Mouse (Mus musculus) MEL (cell line): ENCODE measurements at regions not wholly inside any gene's neighbourhood (a gene's known extent, or its start where the extent isn't known, plus 50 kb on each side); places are given as distances from the start of the nearest gene placed in this dataset.

Source experiments
- DNase-seq: peaks from one replicate; pipeline ENCODE4 v3.0.0; 2011; ENCODE audit warnings: low read depth, low spot score
- H3K27ac ChIP-seq: 2 replicates; pipeline ENCODE4 v1.5.1; 2012; ENCODE audit warnings: low read depth, mild to moderate bottlenecking, control low read depth, low read length, moderate library complexity; ENCODE audit not compliant: control insufficient read depth
- H3K27me3 ChIP-seq, 2 experiments: fragments of 150-350 bp in 1 of 2; sonication (generic) in 1 of 2; 2 replicates each; pipeline ENCODE4 v1.6.1; 2012; ENCODE audit warnings: low read length in 2 of 2, mild to moderate bottlenecking in 2 of 2, improper control_type of control experiment in 1 of 2, moderate library complexity in 1 of 2; ENCODE audit not compliant: insufficient read depth in 2 of 2, control insufficient read depth in 1 of 2
- H3K36me3 ChIP-seq, 2 experiments: 2 replicates each; pipeline ENCODE4 v1.6.1; 2012 to 2014; ENCODE audit warnings: low read length in 2 of 2, improper control_type of control experiment in 1 of 2, inconsistent platforms in 1 of 2, mild to moderate bottlenecking in 1 of 2; ENCODE audit not compliant: insufficient read depth in 2 of 2, control insufficient read depth in 1 of 2
- H3K4me1 ChIP-seq, 2 experiments: fragments of 150-350 bp in 1 of 2; sonication (generic) in 1 of 2; 2 replicates each; pipeline ENCODE4 v1.6.1; 2012; ENCODE audit warnings: low read length in 2 of 2, improper control_type of control experiment in 1 of 2, mild to moderate bottlenecking in 1 of 2; ENCODE audit not compliant: insufficient read depth in 2 of 2, control insufficient read depth in 1 of 2
- H3K4me3 ChIP-seq, 2 experiments: fragments of 150-350 bp in 1 of 2; sonication (generic) in 1 of 2; 2 replicates each; pipeline ENCODE4 v1.5.1; 2012; ENCODE audit warnings: low read depth in 2 of 2, low read length in 2 of 2, mild to moderate bottlenecking in 2 of 2, moderate library complexity in 2 of 2, control low read depth in 1 of 2, improper control_type of control experiment in 1 of 2; ENCODE audit not compliant: control insufficient read depth in 1 of 2, insufficient read depth in 1 of 2
- H3K79me2 ChIP-seq: 2 replicates; pipeline ENCODE4 v1.6.1; 2012; ENCODE audit warnings: mild to moderate bottlenecking, low read length, moderate library complexity; ENCODE audit not compliant: control insufficient read depth, poor library complexity, insufficient read depth
- H3K9ac ChIP-seq: 2 replicates; pipeline ENCODE4 v1.6.1; 2012; ENCODE audit warnings: low read depth, mild to moderate bottlenecking, control low read depth, low read length, moderate library complexity; ENCODE audit not compliant: control insufficient read depth, poor library complexity, severe bottlenecking
- H3K9me3 ChIP-seq: fragments of 150-350 bp; sonication (generic); replicated peaks from 2 replicates; pipeline ENCODE4 v1.6.1; 2012; ENCODE audit warnings: mild to moderate bottlenecking, low read length, improper control_type of control experiment, moderate library complexity; ENCODE audit not compliant: insufficient read depth
- BHLHE40 ChIP-seq: IDR thresholded peaks from 2 replicates; pipeline ENCODE4 v1.6.1; 2012; ENCODE audit warnings: low read depth, mild to moderate bottlenecking, inconsistent platforms, low read length, improper control_type of control experiment, borderline replicate concordance
- CHD1 ChIP-seq: IDR thresholded peaks from 2 replicates; pipeline ENCODE4 v1.6.1; 2012; ENCODE audit warnings: low read depth, mild to moderate bottlenecking, inconsistent platforms, low read length, improper control_type of control experiment
- CHD2 ChIP-seq: IDR thresholded peaks from 2 replicates; pipeline ENCODE4 v1.6.1; 2011; ENCODE audit warnings: low read length, improper control_type of control experiment
- ELF1 ChIP-seq: IDR thresholded peaks from 2 replicates; pipeline ENCODE4 v1.6.1; 2014; ENCODE audit warnings: low read depth, mild to moderate bottlenecking, inconsistent platforms, low read length, improper control_type of control experiment, moderate library complexity
- EP300 ChIP-seq, 2 experiments: IDR thresholded peaks; 2 replicates each; pipeline ENCODE4 v1.6.1; 2011; ENCODE audit warnings: improper control_type of control experiment in 2 of 2, low read length in 2 of 2, low read depth in 1 of 2, mild to moderate bottlenecking in 1 of 2
- ETS1 ChIP-seq: IDR thresholded peaks from 2 replicates; pipeline ENCODE4 v1.6.1; 2012; ENCODE audit warnings: low read depth, mild to moderate bottlenecking, inconsistent platforms, low read length, improper control_type of control experiment, moderate library complexity
- GABPA ChIP-seq: IDR thresholded peaks from 2 replicates; pipeline ENCODE4 v1.6.1; 2012; ENCODE audit warnings: low read depth, mild to moderate bottlenecking, inconsistent platforms, low read length, improper control_type of control experiment, moderate library complexity
- GATA1 ChIP-seq: IDR thresholded peaks from 2 replicates; pipeline ENCODE4 v1.6.1; 2011; ENCODE audit warnings: low read depth, low read length, improper control_type of control experiment
- HCFC1 ChIP-seq: IDR thresholded peaks from 2 replicates; pipeline ENCODE4 v1.6.1; 2012; ENCODE audit warnings: low read depth, mild to moderate bottlenecking, inconsistent platforms, low read length, improper control_type of control experiment, moderate library complexity
- MAX ChIP-seq: IDR thresholded peaks from 2 replicates; pipeline ENCODE4 v1.6.1; 2011; ENCODE audit warnings: low read length, improper control_type of control experiment
- MAZ ChIP-seq: IDR thresholded peaks from 2 replicates; pipeline ENCODE4 v1.6.1; 2012; ENCODE audit warnings: low read depth, mild to moderate bottlenecking, inconsistent platforms, low read length, improper control_type of control experiment
- MXI1 ChIP-seq: IDR thresholded peaks from 2 replicates; pipeline ENCODE4 v1.6.1; 2011; ENCODE audit warnings: mild to moderate bottlenecking, low read depth, low read length, improper control_type of control experiment
- NELFE ChIP-seq: IDR thresholded peaks from 2 replicates; pipeline ENCODE4 v1.6.1; 2011; ENCODE audit warnings: low read depth, low read length, improper control_type of control experiment
- NRF1 ChIP-seq: IDR thresholded peaks from 2 replicates; pipeline ENCODE4 v1.6.1; 2014; ENCODE audit warnings: low read depth, mild to moderate bottlenecking, inconsistent platforms, low read length, improper control_type of control experiment, moderate library complexity; ENCODE audit not compliant: poor library complexity, insufficient read depth, severe bottlenecking
- POLR2A ChIP-seq, 2 experiments: IDR thresholded peaks; 2 replicates each; pipeline ENCODE4 v1.6.1; 2011 to 2012; ENCODE audit warnings: low read length in 2 of 2, mild to moderate bottlenecking in 2 of 2, control low read depth in 1 of 2, improper control_type of control experiment in 1 of 2, low read depth in 1 of 2, moderate library complexity in 1 of 2; ENCODE audit not compliant: control insufficient read depth in 1 of 2, insufficient read depth in 1 of 2, poor library complexity in 1 of 2
- POLR2AphosphoS2 ChIP-seq: IDR thresholded peaks from 2 replicates; pipeline ENCODE4 v1.6.1; 2011; ENCODE audit warnings: low read length, improper control_type of control experiment
- POLR2AphosphoS5 ChIP-seq: IDR thresholded peaks from 2 replicates; pipeline ENCODE4 v1.6.1; 2012; ENCODE audit warnings: low read depth, borderline replicate concordance, mild to moderate bottlenecking, inconsistent platforms, low read length, moderate library complexity, mixed read lengths
- RAD21 ChIP-seq: IDR thresholded peaks from 2 replicates; pipeline ENCODE4 v1.6.1; 2011; ENCODE audit warnings: mild to moderate bottlenecking, low read depth, low read length, improper control_type of control experiment
- TAL1 ChIP-seq: IDR thresholded peaks from 2 replicates; pipeline ENCODE4 v1.6.1; 2012; ENCODE audit warnings: mild to moderate bottlenecking, inconsistent platforms, low read length, moderate library complexity, mixed read lengths
- USF1 ChIP-seq: IDR thresholded peaks from 2 replicates; pipeline ENCODE4 v1.6.1; 2014; ENCODE audit warnings: low read depth, mild to moderate bottlenecking, inconsistent platforms, low read length, improper control_type of control experiment, moderate library complexity
- USF2 ChIP-seq, 2 experiments: IDR thresholded peaks; 2 replicates each; pipeline ENCODE4 v1.6.1; 2011 to 2012; ENCODE audit warnings: improper control_type of control experiment in 2 of 2, low read length in 2 of 2, borderline replicate concordance in 1 of 2, inconsistent platforms in 1 of 2, low read depth in 1 of 2, mild to moderate bottlenecking in 1 of 2; ENCODE audit not compliant: insufficient read depth in 1 of 2
- ZC3H11A ChIP-seq: IDR thresholded peaks from 2 replicates; pipeline ENCODE4 v1.6.1; 2012; ENCODE audit warnings: low read depth, mild to moderate bottlenecking, inconsistent platforms, low read length, improper control_type of control experiment
- ZKSCAN1 ChIP-seq: IDR thresholded peaks from 2 replicates; pipeline ENCODE4 v1.6.1; 2012; ENCODE audit warnings: low read depth, mild to moderate bottlenecking, inconsistent platforms, low read length, improper control_type of control experiment, moderate library complexity
- ZMIZ1 ChIP-seq: IDR thresholded peaks from 2 replicates; pipeline ENCODE4 v1.6.1; 2012; ENCODE audit warnings: low read depth, mild to moderate bottlenecking, inconsistent platforms, low read length, improper control_type of control experiment, moderate library complexity

DNA sequence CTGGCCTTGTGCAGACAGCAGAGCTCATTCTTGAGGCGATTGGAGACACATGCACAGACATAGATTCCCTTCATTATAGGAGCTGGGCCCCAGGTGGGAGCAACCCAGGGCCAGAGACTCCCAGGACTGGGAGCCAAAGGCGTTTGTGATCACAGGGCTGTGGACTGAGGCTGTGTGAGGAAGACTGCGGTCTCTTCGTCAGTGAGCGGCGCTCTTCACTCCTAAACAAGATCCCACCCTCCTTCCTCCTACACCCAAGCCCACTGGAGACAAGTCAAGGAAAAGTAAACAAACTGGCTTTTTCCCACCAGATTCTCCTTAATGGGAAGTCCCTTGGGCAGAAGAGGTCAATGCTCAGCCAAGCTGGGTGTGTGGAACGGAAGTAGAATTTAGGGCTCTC lies 157.7 kb upstream of the Cadm1 start:
- Histone ChIP-seq H3K36me3 (no peaks in the 10 kb centered on the region), H3K27me3 (no peaks in the 10 kb centered on the region), H3K4me3 (no peak overlapping the region), H3K9ac (no peak overlapping the region), H3K79me2 (no peaks in the 10 kb centered on the region), H3K4me1 (peaks cover 0 to 2% of the 10 kb centered on the region in 2 experiments; a peak in 2 of 4 replicates), H3K27ac (no peak overlapping the region), H3K9me3 (no peaks in the 10 kb centered on the region)
- no peak for TF ChIP-seq MAZ
- no peak for TF ChIP-seq ELF1
- no peak for TF ChIP-seq CHD1
- TF ChIP-seq ZMIZ1, result no peak
- TF ChIP-seq CHD2, result no peak
- TF ChIP-seq USF1, result no peak
- no peak for TF ChIP-seq RAD21
- no peak for DNase-seq

DNA sequence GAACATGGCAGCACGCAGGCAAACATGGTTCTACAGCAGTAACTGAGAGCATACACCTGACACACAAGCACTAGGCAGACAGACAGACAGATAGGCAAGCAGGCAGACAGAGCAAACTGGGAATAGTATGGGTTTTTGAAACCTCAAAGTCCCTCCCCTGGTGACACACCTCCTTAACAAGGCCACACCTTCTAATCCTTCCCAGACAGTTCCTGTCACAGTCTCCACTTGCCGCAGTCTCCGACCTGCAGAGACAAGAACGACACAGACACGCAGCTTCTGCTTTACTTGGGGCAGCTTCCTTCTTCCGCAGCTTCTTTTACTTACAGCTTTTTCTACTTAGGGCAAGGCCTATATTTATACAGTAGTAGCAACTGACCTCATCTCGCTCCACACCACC lies 155.9 kb upstream of the Cadm1 start:
- TF ChIP-seq NELFE (no peak), GATA1 (0 out of 2 replicates have a peak, but pooled peaks have one; percentile 13)
- Histone ChIP-seq H3K9me3 (no peaks in the 10 kb centered on the region), H3K9ac (no peak overlapping the region), H3K79me2 (no peaks in the 10 kb centered on the region), H3K4me3 (no peak overlapping the region), H3K27me3 (no peaks in the 10 kb centered on the region), H3K36me3 (peaks cover 0 to 8% of the 10 kb centered on the region in 2 experiments; a peak in 2 of 4 replicates), H3K27ac (no peak overlapping the region), H3K4me1 (peaks cover 8 to 11% of the 10 kb centered on the region in 2 experiments)
- DNase-seq, result peak; percentile 58

DNA sequence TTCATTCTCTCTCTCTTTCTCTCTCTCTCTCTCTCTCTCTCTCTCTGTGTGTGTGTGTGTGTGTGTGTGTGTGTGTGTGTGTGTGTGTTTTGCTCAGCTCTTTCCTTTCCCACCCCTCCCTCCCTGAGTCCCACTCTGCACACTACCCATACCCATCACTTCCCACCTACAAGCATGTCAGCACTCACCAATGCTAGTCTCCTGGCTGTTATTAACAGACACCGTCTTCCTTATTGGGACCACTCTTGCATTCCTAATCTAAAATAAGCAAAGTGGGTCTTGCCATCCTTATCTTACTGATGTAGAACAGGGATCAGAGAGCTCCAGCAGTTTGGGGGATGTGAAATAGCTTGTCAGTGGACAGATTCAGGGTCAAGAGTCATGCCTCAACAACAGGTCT lies 153.3 kb upstream of the Cadm1 start:
- H3K4me3 ChIP-seq, result no peak overlapping the region
- H3K27ac ChIP-seq, result no peak overlapping the region
- TF ChIP-seq NELFE, result no peak
- no peak for TF ChIP-seq POLR2AphosphoS2
- TF ChIP-seq TAL1, result no peak
- TF ChIP-seq ZMIZ1, result no peak
- no peak for TF ChIP-seq EP300 (IDR thresholded peaks at IDR 0.05; ENCODE audit: low read depth in 1 of 2, low read length in 2 of 2)
- no peak for TF ChIP-seq MAX
- TF ChIP-seq BHLHE40, result no peak
- TF ChIP-seq ZC3H11A, result no peak
- no peak for TF ChIP-seq ZKSCAN1
- TF ChIP-seq MAZ, result no peak
- no peak for TF ChIP-seq NRF1
- TF ChIP-seq CHD1, result no peak
- no peak for TF ChIP-seq USF2 (IDR thresholded peaks at IDR 0.05; ENCODE audit: borderline replicate concordance in 1 of 2, insufficient read depth in 1 of 2, low read depth in 1 of 2, low read length in 2 of 2)
- no peak for TF ChIP-seq POLR2AphosphoS5
- no peak for TF ChIP-seq HCFC1
- no peak for TF ChIP-seq ETS1
- no peak for TF ChIP-seq POLR2A (IDR thresholded peaks at IDR 0.05; ENCODE audit: control insufficient read depth in 1 of 2, insufficient read depth in 1 of 2, low read depth in 1 of 2, low read length in 2 of 2, poor library complexity in 1 of 2)
- no peak for TF ChIP-seq MXI1
- no peak for TF ChIP-seq GABPA
- H3K36me3 ChIP-seq, result peaks cover 0 to 8% of the 10 kb centered on the region in 2 experiments; a peak in 2 of 4 replicates
- no peak overlapping the region for H3K9ac ChIP-seq
- no peaks in the 10 kb centered on the region for H3K79me2 ChIP-seq
- DNase-seq, result no peak
- H3K27me3 ChIP-seq, result no peaks in the 10 kb centered on the region
- peaks cover 8 to 11% of the 10 kb centered on the region in 2 experiments for H3K4me1 ChIP-seq
- H3K9me3 ChIP-seq, result no peaks in the 10 kb centered on the region
